Mouse (Mus musculus): ENCODE data around the gene Evx1.
"Not testable (repeated sequence)": the region's sequence is repeated elsewhere in the genome, so short reads cannot be mapped to it uniquely, and the experiment has no call there.

Evx1 gene

DNA sequence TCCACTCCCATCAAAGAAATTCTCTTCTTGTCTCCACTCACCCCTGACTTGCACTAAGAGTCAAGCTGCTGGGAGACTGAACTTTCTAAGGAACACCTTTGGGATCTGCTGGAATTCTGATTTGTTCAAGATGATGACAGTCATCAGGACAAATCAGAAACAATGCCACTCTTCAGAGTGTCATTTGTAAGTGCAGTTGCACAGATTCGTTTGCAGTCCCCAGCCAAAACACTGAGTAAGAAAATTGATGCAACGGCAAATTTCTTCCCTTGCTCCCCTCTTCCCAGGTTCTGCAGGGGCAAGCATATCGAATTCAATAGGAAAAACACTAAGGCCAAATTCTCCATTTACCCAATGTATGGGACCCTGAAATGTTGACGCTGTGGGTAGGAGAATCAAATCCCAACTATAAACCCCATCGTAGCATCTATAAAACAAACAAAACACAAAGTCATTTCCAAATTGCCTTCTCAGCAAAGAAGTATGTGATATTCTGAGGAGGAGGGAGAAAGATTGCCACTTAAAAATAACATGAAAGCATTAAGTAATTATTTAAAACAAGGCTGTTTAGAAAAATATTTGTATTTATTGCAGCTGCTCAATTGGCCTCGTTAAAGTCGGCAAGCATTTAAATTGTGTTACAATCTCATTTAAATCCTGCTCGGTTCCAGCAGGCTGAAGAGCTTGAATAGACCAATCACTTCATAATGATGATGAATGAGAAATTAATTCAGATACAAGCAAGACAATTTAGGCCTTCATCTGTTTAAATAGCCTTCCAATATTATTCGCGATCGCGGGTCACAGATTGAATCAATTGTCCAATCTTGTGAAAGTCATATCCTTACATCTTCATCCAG is 7.9 kb downstream of the Evx1 start:
- no peak for DNase-seq (ENCODE audit: low read depth, low spot score)

DNA sequence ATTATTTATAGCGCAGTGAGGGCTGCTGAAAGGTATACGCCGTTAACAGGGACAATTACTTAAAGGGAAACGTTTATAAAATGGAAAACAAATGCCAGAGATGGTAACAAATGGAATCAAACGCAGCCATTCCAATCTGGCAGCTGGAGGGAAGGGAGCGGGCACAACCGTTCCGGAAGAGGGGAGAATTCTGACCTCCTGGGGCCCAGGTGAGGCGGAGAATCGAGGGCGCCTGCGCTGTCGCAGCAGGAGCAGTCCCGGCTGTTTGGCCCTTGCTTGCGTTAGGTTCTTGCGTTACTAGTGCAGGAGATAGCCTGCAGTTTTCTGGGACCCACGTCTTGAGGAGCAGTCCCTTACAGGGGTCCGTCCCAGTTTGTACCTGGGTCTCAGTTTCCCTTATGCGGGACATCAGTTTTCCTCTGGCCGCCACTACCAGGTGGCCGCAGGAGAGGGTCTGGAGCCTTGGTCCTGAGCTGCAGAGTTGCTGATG is 8.6 kb downstream of the Evx1 start:
- DNase-seq (ENCODE audit: low read depth, low spot score), result no peak

DNA sequence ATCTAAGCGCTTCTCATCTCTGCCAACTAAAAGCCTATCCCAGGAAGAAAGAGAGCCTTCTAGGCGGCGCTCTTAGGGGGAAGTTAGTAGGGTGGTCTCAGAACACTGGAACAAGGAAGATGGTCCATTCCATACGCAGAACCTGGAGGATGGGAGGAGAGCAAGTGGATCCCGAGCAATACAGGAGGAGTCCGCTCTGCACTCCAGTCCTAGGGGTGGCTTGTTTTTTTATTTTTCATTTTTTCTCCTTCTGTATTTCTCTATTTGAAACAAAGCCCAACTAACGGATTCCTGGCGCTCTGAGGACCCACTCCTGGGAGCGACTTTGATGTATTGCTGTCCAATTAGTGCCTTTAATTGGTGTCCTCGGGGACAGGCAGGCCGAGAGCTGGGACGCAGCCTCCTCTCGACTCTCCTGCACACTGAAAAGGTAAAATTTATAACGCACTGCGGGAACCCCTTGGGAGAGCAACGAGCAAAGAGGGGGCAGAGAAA is 9.5 kb downstream of the Evx1 start:
- DNase-seq (ENCODE audit: low read depth, low spot score), result no peak

DNA sequence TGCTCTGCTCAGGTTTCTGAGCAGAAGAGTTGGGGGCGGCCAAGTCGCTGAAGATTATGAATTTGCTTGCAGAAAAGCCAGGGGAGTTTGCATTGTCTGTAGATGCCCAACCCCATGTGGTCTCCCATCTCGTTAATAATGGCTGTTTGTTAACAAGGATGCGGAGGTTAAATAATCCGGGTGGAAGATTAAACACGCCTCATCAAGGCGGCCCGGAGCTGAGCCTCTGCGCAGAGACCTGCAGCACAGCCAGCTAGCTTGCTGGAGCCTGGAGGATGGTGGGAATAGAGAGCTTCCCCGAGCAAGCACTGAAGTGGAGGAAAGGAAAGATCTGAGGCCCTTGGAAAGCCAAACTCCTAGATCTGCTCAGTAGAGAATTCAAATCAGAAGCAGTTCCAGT is 10.0 kb downstream of the Evx1 start:
- DNase-seq (ENCODE audit: low read depth, low spot score), result no peak

DNA sequence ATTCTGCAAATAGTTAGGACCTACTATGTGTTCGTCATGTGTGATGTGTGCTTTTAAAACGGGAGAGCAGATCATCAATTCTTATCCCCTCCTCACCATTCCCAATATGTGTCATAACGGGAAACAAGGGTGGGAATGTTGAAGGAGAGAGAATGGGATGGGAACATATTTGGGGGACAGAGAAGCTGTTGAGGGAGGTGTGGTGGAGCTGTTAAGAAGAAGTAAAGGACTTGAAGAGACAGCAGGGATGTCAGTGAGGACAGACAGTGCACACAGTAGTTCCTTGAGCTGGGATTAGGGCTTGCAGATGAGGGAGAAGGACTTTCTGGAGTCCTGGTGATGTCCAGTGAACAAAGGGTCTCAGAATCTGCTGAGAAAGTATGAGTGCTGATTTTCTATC is 10.8 kb downstream of the Evx1 start:
- no peak for DNase-seq (ENCODE audit: low read depth, low spot score)

DNA sequence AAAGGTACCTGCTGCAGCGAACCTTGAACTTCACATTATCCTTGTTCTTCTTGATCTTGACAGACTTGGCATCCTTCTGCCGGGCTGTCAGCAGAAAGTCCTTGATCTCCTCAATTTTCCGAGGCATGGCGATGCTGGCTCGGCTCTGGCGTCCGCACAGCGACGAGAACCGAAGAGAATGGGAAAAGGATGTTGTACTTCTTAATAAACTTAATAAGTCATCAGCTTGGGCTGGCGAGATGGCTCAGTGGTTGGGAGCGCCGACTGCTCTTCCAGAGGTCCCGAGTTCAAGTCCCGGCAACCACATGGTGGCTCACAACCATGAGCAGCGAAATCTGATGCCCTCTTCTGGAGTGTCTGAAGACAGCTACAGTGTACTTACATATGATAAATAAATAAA is 33.5 kb downstream of the Evx1 start:
- DNase-seq (ENCODE audit: low read depth, low spot score), result not testable (repeated sequence)

DNA sequence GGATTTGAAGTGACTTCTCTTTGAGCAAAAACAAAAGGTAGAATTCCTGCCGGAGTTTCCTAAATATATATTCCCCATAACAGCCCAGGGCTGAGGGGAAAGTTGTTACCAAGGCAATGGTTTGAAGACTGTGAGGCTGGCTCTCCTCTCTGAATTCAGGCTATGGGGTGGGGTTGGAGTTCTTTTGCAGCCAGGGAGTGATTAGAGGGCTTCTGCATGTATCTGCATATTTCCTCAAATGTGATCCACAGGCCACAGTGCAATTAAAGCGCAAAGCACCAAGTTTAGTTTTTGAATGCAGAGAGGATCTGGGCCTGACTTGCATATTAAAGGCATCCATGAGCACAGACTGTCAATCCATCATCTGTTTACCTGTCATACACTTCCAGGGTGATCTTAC is 52.7 kb downstream of the Evx1 start:
- no peak for DNase-seq (ENCODE audit: low read depth, low spot score)

DNA sequence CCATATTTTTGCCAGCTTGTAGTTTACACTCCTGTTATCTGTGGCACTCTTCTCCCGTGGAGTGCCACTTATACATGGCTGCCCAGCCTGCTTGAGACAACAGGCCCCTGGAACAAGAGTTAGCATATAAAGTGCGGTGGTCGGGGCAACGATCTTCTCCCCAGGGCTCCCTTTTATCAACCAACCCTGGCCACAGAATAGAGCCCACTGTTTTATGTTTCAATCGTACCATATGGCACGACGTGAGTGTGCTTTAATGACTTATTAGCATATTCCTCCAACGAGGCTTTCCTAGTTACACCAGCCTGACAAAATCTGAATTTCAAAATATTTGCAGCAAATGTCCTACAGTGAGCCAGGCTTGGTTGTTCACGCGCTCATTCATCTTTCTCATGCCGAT is 53.2 kb downstream of the Evx1 start:
- no peak for DNase-seq (ENCODE audit: low read depth, low spot score)

DNA sequence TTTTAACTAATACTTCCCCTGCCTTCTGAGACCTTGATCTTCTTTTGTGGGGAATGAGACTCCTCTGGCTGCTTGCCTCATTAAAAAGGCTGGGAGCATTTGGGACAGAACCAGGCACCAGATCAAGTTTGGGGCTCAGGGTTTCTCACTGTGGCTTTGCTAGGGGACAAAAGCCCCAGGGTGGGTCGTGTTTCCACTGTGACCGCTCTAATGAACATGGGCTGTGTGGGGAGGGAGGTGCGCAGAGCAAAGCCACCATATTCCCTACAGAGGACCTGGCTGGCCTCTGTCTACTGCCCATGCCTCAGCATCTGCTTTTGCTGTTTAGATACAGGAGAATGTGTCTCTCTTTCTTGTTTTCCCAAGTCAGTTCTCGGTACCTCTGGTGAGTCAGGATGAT is 53.8 kb downstream of the Evx1 start:
- no peak for DNase-seq (ENCODE audit: low read depth, low spot score)
